Mouse (Mus musculus): ENCODE data around the gene Tlcd1. TPM values are rescaled to one million over a fixed set of nuclear protein-coding genes. Genes with fewer than 3 reads are reported as not detected.
A peak's percentile ranks its signal among the peaks of the same experiment; 100 is the strongest.

Gene Tlcd1
- total RNA-seq, 1 experiment: 78.6 TPM

DNA sequence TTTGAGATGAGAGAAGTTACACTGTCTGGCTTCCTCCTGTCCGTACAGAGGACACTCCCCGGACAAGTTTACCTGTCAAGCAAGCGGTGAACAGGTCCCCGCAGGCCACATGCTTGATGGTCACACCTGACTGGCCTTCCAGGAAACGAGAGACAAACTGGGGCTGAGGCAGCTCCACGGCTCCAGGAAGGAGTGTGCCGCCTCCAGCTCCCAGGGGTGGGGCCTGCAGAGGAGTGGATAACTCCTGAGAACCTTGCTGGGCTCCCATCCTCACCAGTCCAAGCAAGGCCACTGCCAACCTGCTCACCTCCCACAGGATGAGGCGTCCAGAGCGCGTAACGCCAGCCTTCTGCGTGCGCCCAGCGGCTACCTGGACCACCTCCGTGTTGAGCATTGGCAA lies 6.2 kb upstream of the Tlcd1 start:
- in situ Hi-C loops (cut with MboI; ENCODE audit: low sequenced_read_pairs in 2 of 2, unreplicated experiment in 2 of 2): no loop called here
- Histone ChIP-seq H3K36me3 (ENCODE audit: control insufficient read depth, insufficient read depth, low read length, poor library complexity, severe bottlenecking) (no peaks in the 10 kb centered on the region), H3K4me1 (ENCODE audit: control insufficient read depth in 2 of 2, insufficient read depth in 2 of 2, low read length in 2 of 2, poor library complexity in 1 of 2) (peaks cover 0 to 43% of the 10 kb centered on the region in 2 experiments; a peak in 3 of 4 replicates), H3K9me3 (ENCODE audit: control insufficient read depth, insufficient read depth, low read depth, low read length) (no peaks in the 10 kb centered on the region), H3K9ac (ENCODE audit: insufficient read depth, low read depth, low read length, poor library complexity, severe bottlenecking) (peak overlapping the region; percentile 12), H3K4me3 (ENCODE audit: insufficient read depth in 1 of 2, low read depth in 1 of 2, low read length in 2 of 2, poor library complexity in 1 of 2, severe bottlenecking in 1 of 2) (peak overlapping the region in 1 of 2 experiments; percentile 31; a peak in 1 of 4 replicates), H3K27ac (ENCODE audit: insufficient read depth, low read depth, low read length, poor library complexity, severe bottlenecking) (no peak overlapping the region)
- no peak for DNase-seq (ENCODE audit: low read depth, low spot score)
- TF ChIP-seq ZC3H11A (IDR thresholded peaks at IDR 0.05; ENCODE audit: borderline replicate concordance, low read depth, low read length) (no peak), CHD2 (IDR thresholded peaks at IDR 0.05; ENCODE audit: low read depth, low read length) (no peak), ZNF384 (IDR thresholded peaks at IDR 0.05; ENCODE audit: low read depth, low read length) (no peak), MAFK (IDR thresholded peaks at IDR 0.05; ENCODE audit: insufficient read depth, low read depth, low read length) (no peak), HCFC1 (IDR thresholded peaks at IDR 0.05; ENCODE audit: borderline replicate concordance, insufficient read depth, low read length) (no peak)

DNA sequence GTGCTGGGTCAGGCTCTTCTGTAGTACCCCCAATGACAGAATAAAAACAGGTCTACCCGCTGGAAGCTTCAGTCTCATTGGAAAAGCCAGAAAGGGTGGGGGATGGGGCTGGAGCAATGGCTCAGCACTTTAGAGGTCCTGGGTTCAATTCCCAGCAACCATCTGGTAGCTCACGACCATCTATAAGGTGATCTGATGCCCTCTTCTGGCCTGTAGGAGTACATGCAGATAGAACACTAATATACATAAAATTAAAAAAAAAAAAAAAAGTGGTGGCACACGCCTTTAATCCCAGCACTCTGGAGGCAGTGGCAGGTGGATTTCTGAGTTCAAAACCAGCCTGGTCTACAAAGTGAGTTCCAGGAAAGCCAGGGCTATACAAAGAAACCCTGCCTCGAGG lies 5.2 kb upstream of the Tlcd1 start:
- in situ Hi-C loops (cut with MboI; ENCODE audit: low sequenced_read_pairs in 2 of 2, unreplicated experiment in 2 of 2): no loop called here
- no peaks in the 10 kb centered on the region for H3K36me3 ChIP-seq (ENCODE audit: control insufficient read depth, insufficient read depth, low read length, poor library complexity, severe bottlenecking)
- H3K27ac ChIP-seq (ENCODE audit: insufficient read depth, low read depth, low read length, poor library complexity, severe bottlenecking): no peak overlapping the region
- H3K9me3 ChIP-seq (ENCODE audit: control insufficient read depth, insufficient read depth, low read depth, low read length): no peaks in the 10 kb centered on the region
- H3K4me1 ChIP-seq (ENCODE audit: control insufficient read depth in 2 of 2, insufficient read depth in 2 of 2, low read length in 2 of 2, poor library complexity in 1 of 2): peaks cover 0 to 39% of the 10 kb centered on the region in 2 experiments; a peak in 3 of 4 replicates
- DNase-seq (ENCODE audit: low read depth, low spot score): no peak
- no peak overlapping the region for H3K9ac ChIP-seq (ENCODE audit: insufficient read depth, low read depth, low read length, poor library complexity, severe bottlenecking)
- peak overlapping the region in 1 of 2 experiments; percentile 31; a peak in 1 of 4 replicates for H3K4me3 ChIP-seq (ENCODE audit: insufficient read depth in 1 of 2, low read depth in 1 of 2, low read length in 2 of 2, poor library complexity in 1 of 2, severe bottlenecking in 1 of 2)
- TF ChIP-seq MAFK (IDR thresholded peaks at IDR 0.05; ENCODE audit: insufficient read depth, low read depth, low read length): peak; percentile 70; the same call in 1 of the 2 replicates
- no peak for TF ChIP-seq HCFC1 (IDR thresholded peaks at IDR 0.05; ENCODE audit: borderline replicate concordance, insufficient read depth, low read length)
- peak; percentile 97 for TF ChIP-seq ZNF384 (IDR thresholded peaks at IDR 0.05; ENCODE audit: low read depth, low read length)

DNA sequence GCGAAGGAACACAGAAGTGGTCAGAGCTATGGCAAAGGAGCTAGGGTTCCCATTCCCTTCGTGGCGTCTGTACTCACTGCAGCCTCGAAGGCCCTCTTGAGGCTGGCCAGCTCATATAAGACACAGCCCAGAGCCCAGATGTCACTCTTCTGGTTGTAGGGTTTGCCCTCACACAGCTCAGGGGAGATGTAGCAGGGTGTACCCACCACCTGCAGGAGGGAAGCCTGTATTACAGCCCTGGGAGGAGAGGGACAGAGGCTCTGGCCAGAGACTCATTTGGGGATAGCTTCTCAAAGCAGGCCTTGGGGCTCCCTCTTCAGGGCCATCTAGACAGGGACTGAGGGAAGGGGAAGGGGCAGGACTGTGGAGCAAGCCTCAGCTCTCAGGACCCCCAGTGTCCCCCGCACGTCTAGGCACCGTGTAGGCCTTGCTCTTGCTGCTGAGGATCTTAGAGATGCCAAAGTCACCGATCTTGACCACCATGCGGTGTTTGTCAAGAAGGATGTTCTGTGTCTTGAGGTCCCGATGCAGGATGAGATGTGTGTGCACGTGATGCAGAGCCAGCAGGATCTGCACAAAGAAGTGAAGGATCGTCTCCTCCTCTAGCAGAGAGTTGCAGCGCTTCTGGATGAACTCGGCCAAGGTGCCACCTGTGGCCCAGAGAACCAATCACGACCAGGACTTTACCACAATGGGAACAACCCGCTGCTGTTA lies 4.3 kb upstream of the Tlcd1 start:
- H3K4me3 ChIP-seq (ENCODE audit: insufficient read depth in 1 of 2, low read depth in 1 of 2, low read length in 2 of 2, poor library complexity in 1 of 2, severe bottlenecking in 1 of 2): no peak overlapping the region
- TF ChIP-seq ZC3H11A (IDR thresholded peaks at IDR 0.05; ENCODE audit: borderline replicate concordance, low read depth, low read length) (no peak), MAFK (IDR thresholded peaks at IDR 0.05; ENCODE audit: insufficient read depth, low read depth, low read length) (no peak), HCFC1 (IDR thresholded peaks at IDR 0.05; ENCODE audit: borderline replicate concordance, insufficient read depth, low read length) (no peak), ZNF384 (IDR thresholded peaks at IDR 0.05; ENCODE audit: low read depth, low read length) (no peak), CHD2 (IDR thresholded peaks at IDR 0.05; ENCODE audit: low read depth, low read length) (no peak)
- H3K4me1 ChIP-seq (ENCODE audit: control insufficient read depth in 2 of 2, insufficient read depth in 2 of 2, low read length in 2 of 2, poor library complexity in 1 of 2): peaks cover 0 to 34% of the 10 kb centered on the region in 2 experiments; a peak in 2 of 4 replicates
- no peak overlapping the region for H3K27ac ChIP-seq (ENCODE audit: insufficient read depth, low read depth, low read length, poor library complexity, severe bottlenecking)
- H3K9me3 ChIP-seq (ENCODE audit: control insufficient read depth, insufficient read depth, low read depth, low read length): no peaks in the 10 kb centered on the region
- no peak for DNase-seq (ENCODE audit: low read depth, low spot score)
- in situ Hi-C loops (cut with MboI; ENCODE audit: low sequenced_read_pairs in 2 of 2, unreplicated experiment in 2 of 2): no loop called here
- H3K36me3 ChIP-seq (ENCODE audit: control insufficient read depth, insufficient read depth, low read length, poor library complexity, severe bottlenecking): no peaks in the 10 kb centered on the region
- H3K9ac ChIP-seq (ENCODE audit: insufficient read depth, low read depth, low read length, poor library complexity, severe bottlenecking): no peak overlapping the region

DNA sequence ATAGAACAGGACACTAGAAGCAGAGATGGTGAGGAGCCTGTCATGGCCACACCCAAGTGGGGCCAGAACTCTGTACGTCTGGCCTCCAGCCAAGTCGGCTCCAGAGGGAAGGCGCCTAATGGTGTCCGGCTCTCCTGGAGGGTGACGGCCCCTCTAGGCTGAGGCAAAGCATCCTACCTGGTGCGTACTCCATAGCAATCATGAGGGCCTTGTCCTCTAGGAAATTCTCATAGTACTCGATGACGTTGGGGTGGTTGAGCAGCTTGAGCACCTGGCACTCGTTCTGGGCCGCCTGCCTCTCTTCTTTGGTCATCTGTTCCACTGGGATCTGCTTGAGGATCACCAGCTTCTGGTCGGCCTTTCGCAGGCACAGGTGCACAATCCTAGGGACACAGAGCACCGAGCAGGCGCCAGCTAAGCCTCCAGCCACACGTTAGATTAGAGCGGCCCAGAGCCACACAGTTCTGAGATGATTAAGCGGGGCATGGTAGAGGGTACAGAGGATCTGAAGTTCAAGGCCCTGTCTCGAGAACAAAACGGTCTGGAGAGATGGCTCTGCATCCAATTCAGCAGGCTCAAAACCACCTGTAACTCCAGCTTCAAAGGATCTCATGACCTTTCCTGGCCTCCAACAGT lies 3.6 kb upstream of the Tlcd1 start:
- H3K4me1 ChIP-seq (ENCODE audit: control insufficient read depth in 2 of 2, insufficient read depth in 2 of 2, low read length in 2 of 2, poor library complexity in 1 of 2): peaks cover 0 to 27% of the 10 kb centered on the region in 2 experiments; a peak in 2 of 4 replicates
- no peaks in the 10 kb centered on the region for H3K36me3 ChIP-seq (ENCODE audit: control insufficient read depth, insufficient read depth, low read length, poor library complexity, severe bottlenecking)
- no peak for TF ChIP-seq ZNF384 (IDR thresholded peaks at IDR 0.05; ENCODE audit: low read depth, low read length)
- no peak for TF ChIP-seq MAFK (IDR thresholded peaks at IDR 0.05; ENCODE audit: insufficient read depth, low read depth, low read length)
- no peak for TF ChIP-seq CHD2 (IDR thresholded peaks at IDR 0.05; ENCODE audit: low read depth, low read length)
- no peak for TF ChIP-seq HCFC1 (IDR thresholded peaks at IDR 0.05; ENCODE audit: borderline replicate concordance, insufficient read depth, low read length)
- H3K27ac ChIP-seq (ENCODE audit: insufficient read depth, low read depth, low read length, poor library complexity, severe bottlenecking): no peak overlapping the region
- in situ Hi-C loops (cut with MboI; ENCODE audit: low sequenced_read_pairs in 2 of 2, unreplicated experiment in 2 of 2): no loop called here
- peak overlapping the region; percentile 40; the same call in 1 of the 2 replicates for H3K9ac ChIP-seq (ENCODE audit: insufficient read depth, low read depth, low read length, poor library complexity, severe bottlenecking)
- H3K9me3 ChIP-seq (ENCODE audit: control insufficient read depth, insufficient read depth, low read depth, low read length): no peaks in the 10 kb centered on the region
- no peak for DNase-seq (ENCODE audit: low read depth, low spot score)
- peak overlapping the region in 1 of 2 experiments; percentile 22; a peak in 1 of 4 replicates for H3K4me3 ChIP-seq (ENCODE audit: insufficient read depth in 1 of 2, low read depth in 1 of 2, low read length in 2 of 2, poor library complexity in 1 of 2, severe bottlenecking in 1 of 2)

Measured in ES-E14 (cell line).